Mouse (Mus musculus) cerebellum, adult 9-11 months (tissue): ENCODE results near the gene Tmcc1.

Experiments
- DNase-seq: peaks from one replicate; pipeline ENCODE4 v3.0.0; 2022

The Tmcc1 gene

DNA sequence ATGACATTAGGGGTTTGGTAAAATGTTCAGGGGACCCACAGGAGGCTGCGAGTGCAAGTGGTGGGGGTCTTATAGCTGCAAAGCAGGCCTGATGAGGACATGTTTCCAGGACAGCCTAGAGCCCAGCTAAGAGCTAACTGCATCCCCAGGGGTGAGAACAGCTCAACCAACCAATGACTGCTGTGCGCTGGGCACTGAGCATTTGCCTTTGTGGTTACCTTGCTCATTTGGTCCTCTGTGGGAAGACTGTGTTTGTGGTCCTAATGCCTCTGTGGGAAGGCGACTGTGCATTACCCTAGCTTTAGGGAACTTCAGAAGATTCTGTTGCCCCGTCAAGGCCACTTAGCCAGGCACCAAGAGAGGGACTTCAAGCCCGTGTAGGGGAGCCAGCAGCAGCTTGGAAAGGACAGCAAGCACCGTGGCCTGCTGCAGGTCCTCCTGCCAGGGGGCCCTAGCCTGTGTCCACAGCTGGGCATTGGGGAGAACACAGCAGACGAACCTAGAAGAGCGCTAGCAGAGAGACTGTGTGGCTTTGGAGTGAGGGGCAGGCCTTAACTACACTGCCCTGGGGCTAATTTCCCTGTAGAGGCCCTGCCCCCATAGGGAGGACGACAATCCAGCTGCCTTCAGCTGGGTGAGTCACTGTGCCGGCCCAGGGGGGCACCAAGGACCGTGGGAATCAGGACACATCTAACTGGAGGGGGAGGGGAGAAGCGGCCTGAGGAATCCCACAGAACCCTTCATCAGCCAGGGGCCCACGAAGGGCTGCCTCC lies 202.0 kb downstream of the Tmcc1 start:
- DNase-seq: peak; percentile 30

DNA sequence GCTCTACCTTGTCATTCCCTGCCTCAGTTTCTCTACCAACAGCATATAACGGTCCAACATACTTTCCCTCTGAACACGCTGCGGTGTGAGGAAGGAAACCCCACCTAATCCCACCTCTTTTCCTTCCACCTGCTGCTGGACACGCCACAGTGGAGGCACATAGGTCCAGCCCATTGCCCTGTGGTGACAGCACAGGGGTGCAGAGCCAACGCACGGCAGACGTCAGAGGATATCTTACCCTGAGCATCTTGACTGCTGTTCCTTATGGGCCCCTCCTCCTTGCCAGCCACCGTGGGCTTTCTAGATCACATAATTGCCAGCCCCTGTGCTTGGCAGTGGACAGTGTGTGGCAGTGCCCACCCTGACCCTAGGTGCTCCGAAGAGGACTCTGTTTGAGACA lies 202.8 kb downstream of the Tmcc1 start:
- no peak for DNase-seq

DNA sequence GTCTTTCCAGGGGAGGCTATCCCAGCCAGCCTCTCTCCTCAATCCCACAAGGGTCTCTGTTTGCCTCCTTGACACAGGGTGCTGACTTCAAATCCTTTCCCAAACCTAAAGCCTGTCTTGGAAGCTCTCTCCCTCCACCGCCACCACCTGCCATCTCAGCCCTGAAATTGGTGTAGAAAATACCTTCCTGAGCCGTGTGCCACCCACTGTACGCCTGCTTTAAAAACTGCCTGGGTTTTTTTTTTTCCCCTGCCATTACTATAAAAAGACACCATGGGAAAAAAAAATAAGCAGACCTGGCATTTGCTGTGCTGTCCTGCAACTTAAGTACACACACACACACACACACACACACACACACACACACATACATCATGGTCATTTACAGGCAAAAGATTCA lies 203.2 kb downstream of the Tmcc1 start:
- DNase-seq: no peak

DNA sequence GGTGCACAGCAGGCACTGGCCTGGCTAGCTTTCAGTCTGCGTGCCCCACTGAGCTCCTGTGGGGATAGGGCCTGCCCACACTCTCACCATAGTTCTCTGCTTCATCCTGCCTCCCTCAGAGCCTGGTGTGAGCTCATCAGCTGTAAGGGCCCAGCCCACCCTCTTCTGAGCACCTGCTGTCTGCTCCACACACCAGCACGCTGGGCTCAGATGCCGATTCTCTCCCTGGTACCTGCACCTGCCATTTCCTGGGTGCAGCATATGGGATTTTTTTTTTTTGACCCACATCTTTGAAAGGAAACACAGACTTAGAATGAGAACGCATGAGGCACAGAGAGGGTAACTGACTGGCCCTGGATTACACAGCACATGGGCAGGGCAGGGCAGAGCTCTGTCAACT lies 203.7 kb downstream of the Tmcc1 start:
- DNase-seq: no peak

DNA sequence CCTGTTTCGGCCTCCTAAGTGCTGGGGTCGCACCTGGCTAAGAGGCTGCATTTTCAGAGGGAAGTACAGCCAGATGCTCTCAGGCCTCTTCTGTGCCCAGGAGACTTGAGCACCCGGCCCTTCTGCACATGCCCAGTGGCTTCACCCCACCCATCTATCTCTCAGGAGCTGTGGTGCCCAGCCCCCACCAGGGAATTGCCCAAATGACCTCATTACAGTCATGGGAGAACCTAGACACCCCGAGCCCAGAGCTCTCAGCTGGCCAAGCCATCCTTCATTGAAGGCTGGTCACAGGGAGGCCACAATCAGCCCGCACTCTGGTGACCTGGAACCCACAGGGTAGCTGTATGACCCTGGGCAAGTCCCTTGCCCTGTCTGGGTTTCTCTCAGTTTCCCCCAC lies 204.3 kb downstream of the Tmcc1 start:
- DNase-seq: no peak

DNA sequence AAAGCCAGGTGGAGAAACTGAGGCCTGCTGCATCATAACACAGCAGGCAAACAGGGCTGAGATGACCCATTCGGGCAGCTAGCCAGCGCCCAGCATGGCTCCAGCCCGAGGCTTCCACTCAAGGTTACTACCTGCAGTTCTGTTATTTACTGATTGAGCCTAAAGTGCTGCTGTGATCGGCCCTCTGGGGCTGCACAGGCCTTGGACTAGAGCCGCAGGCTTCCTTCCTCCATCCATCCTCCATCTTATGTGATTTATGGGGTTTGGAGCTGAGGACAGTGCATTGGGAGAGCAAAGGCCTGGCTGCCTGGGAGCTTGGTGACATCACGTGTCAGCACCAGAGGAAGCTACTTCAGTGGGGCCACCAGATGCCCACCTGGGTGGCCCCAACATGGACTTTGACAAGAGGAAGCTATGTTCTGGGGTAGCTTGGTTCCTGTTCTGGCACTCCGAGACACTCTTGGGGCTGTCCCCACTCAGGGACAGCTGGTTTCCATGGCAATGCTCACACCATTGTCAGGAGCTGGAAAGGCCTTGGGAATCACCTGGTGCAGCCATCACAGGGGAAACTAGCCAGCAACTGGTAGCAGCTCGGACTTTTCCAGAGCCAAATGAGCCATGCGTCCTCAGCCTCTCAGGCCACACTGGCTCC lies 206.1 kb downstream of the Tmcc1 start:
- DNase-seq: peak; percentile 55

DNA sequence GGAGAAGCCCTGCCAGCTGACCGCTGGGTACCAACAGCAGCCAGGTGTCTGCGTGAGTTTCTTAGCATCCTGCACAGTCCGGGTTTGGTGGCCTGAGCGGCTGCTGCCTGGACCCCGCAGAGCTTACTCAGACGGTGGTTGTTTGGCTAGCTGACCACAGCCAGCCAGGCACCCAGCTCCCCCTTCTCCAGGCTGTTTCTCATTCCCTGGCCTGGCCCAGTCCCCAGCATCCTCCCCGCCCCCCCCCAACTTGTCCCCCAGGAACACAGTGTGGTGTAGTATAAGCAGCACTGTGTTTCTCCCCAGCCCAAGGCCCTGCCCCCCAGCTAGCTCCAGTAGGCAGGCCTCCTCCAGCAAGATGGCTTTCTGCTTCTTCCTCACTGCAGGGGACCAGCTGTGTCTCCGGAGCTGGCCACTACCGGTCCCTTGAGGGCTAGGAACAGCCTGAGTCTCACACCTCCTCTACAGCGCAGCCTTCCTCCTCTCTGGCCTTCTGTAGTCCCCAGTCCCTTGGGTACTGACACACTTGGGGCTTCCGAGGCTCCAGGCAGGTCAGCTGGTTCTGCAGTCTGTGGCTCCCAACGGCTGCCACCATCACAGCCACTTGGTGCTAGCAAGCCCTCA lies 206.7 kb downstream of the Tmcc1 start:
- peak; percentile 52 for DNase-seq

DNA sequence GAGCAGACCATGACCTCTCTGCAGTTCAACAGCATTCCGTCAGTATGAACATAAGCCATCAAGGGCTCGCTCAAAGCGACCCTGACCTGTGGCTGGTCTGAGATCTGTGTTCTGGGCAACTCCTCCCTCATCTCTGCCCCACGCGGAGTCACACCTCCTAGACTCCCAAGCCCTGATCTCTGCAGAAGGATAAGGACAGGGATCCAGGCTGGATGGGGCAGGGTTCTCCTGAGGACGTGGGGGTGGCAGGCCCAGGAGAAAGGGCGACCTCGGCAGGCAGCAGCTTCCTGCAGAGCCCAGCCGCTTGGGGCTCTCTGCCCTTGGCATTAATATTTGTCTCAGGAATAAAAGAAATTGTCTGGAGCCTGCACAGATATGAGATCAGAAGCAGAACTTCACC lies 207.7 kb downstream of the Tmcc1 start:
- no peak for DNase-seq

DNA sequence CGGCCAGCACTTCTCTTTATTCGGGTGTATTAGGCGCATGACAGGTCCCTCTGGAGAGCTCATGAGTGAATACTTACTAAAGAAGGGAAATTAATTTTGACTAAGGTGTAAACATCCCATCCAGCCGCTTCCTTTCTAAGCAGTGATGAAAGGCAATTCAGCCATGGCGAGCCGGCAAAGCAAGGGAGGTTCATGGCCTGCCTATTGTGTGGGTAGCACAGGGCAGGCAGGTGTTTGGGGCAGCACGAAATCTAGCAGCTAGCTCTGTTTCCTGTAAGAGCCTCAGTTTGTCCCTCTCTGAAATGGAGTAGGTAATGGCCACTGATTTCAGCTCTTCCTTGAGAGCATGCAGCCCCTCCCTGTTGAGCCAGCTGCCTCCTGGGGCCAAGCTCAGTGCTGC lies 208.7 kb downstream of the Tmcc1 start:
- DNase-seq: no peak

DNA sequence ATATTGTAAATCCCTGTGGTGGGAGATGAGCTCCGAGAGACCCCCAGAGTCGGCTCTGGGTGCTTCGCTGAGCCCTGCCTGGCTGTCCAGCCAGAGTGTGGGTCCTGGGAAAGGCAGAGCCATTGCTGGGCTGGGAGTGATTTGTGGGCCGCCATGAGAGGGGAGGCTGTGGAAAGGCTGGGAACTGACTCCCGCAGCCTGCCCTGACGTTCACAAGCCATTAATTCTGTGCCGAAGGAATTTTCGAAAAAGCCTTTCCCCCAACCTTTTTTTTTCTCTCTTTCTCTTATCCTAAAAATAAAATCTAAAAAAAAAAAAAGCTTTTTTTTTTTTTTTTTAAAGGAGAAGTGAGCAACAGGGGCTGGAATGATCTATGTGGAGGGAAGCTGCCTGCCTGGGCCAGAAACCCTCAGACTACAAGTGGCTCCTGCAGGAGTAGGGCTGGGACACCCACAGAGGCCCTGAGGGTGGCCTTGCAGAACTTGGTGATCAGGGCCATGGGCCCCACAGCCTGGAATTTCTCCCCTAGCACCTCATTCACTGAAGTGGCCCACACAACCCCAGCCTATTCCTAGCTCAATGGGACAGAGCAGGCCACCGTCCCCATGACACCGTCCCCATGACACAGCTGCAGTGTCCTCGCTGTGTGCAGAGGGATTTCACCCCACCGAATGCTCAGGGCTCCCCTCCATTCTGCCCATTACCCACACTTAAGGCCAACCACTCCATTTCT lies 209.8 kb downstream of the Tmcc1 start:
- no peak for DNase-seq

DNA sequence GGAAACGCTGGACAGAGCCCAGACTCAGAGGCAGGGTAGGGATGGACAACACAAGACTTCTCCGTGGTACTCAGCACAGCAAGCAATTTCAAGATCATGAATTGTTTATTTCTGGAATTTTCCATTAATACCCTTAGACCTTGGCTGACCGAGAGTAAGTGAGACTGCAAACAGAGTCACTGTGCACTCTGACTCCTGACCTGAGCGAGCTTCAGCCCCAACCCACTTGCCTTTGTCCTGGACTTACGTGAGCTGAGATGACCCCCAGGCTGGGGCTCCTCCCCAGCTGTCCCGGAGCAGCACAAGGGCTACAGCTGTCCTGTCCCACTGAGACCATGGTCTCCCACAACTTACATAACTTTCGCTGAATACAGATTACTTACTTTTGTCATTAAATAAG lies 210.4 kb downstream of the Tmcc1 start:
- no peak for DNase-seq

DNA sequence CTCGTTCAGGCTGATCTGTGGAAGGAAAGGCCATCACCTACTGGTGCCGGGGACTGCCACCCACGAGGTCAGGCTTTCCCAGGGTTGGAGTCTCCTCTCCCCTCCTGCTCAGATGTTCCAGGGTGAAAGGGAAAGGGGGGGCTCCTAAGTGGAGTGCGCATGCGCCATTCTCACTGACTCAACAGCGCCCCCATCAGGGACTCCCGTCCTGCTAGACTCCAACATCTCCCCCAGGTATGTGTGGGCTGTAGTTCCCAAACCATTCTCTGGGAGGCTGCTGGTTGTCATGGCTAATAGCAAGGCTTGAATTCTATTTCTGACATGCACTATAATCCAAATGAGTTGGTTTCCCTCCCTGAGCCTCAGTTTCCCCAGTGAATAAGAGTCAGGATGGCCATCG lies 214.7 kb downstream of the Tmcc1 start:
- no peak for DNase-seq

DNA sequence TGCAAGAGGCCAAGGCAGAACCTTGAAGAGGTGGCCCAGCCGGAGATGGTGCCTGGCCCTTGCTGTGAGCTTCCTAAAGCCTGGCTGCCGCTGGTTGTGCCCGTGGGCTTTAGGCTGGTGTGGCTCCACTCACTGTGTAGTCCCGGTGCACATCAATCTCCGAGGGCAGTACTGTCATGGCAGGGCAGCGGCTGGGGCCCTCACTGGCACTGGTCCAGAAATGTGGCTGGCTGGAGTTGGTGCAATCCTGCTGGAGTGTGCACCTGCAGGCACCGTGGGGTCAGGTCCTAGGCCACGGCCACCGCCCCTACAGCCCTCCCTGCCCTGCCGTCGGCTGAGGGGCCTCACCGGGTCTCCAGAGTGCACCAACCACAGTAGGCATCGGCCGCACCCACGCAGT lies 215.5 kb downstream of the Tmcc1 start:
- DNase-seq: peak; percentile 39

DNA sequence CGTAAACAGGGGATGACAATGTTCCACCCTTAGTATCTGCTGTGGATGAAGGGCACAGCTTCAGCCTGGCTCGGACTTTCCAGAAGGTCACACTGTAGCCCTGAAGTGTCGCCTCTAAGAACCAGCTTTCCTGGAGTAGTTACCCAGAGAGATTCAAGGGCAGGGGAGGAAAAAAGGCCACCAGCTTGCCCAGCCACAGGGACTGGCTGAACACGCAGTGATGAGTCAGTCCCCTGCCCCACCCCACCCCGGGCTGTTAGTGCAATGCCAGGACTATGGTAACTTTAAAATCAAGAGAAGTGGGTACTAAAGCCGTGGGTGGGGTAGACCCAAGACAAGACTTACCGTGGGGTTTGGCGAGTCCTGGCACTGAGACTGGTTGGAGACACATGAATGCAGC lies 217.7 kb downstream of the Tmcc1 start:
- DNase-seq: no peak

DNA sequence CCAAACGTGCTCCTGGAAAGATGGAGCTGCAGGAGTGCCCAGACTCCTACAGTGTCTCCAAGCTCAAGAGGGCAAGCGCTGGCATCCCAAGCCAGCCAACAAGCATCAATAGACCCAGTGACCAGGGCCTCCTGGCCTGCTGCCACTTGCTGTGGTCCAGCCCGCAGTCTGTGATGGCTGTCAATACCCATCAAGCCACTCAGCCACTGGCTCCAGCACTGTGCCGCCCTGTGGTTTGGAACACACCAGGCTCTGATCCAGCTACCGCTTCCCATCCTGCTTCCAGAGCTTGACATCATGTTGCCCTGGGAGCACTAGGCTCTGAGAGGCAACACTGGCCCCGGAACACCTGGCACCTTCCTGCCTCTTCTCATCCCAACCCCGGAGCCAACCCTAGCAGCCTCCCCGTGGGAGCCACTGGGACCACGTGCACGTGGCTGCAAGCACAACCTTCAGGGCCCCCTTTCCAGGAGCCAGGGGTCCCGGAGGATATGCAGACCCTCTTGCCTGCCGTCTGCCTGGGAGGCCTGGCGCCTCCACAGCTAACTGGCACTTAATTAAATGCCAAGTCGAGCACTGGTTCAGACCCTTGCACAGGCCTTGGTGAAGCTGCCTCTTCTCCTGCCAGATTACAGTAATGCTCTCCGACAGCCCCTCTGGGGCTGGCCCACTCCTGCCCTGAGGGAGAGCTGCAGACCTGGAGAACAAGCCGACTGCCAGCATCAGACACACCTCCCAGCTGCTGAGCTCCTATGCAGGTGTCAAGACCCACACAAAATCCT lies 219.2 kb downstream of the Tmcc1 start:
- DNase-seq: peak; percentile 65

DNA sequence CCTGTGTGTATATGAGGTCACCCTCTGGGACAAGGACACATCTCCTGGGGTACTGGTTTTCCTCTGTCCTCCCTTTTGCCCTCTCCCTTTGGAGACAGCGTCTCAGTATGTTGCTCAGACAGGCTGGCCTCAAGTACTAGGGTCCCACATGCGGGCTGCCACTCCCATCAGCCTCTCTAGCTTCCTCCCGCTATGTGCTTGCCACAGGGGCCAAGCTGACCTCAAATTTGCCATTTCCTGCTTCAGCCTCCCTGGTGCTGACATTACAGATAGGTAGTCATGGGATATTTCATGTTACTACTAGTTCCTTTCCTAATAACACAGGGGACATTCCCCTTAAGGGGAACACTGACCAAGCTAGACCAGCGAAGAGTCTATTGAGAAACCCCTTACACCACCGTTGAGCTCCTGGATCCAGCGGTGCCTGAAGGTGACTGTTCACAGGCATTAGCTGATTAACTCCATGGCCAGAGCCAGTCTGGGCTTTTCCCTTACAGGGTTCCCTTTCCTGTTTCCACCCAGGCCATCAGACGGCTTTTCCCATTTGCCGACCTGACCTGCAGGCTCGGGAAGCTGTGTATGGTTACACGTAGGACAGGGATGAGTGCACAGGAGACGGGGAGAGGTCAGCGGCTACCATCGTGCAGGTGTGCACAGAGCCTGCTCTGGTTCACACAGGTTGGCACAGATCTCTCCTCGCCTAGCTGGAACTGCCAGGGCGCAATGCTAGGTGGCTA lies 220.0 kb downstream of the Tmcc1 start:
- no peak for DNase-seq

DNA sequence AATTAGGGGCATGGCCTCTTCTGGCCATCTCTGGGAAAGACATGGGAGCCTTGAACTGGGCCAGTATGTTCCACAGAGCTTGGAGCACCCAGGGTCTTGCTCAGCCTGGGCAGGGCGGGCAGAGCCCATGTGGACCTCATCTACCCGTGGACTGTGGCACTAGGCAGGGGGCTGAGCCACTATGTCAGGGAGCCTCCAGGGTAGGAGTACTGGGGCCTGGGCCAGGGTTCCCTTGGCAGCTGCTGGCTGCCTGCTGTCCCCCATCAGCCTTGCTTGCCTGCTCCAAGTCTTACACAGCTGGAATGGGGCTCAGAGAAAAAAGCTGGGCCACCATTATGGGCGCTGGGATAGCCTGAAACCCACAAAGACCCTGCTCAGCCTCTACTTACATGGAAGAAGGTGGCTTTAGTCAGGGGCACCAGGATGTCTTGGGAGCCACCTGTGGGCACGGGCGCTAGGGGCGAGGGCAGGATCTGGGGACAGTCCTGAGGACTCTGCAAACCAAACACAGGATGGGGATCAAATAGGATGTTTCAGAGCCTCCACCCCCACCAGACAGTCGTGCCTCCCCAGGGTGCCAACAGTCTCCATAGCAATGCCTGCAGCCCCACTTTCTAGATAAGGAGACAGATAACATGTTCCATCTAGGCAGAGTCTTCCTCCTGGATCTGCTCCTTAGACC lies 221.1 kb downstream of the Tmcc1 start:
- peak; percentile 44 for DNase-seq

DNA sequence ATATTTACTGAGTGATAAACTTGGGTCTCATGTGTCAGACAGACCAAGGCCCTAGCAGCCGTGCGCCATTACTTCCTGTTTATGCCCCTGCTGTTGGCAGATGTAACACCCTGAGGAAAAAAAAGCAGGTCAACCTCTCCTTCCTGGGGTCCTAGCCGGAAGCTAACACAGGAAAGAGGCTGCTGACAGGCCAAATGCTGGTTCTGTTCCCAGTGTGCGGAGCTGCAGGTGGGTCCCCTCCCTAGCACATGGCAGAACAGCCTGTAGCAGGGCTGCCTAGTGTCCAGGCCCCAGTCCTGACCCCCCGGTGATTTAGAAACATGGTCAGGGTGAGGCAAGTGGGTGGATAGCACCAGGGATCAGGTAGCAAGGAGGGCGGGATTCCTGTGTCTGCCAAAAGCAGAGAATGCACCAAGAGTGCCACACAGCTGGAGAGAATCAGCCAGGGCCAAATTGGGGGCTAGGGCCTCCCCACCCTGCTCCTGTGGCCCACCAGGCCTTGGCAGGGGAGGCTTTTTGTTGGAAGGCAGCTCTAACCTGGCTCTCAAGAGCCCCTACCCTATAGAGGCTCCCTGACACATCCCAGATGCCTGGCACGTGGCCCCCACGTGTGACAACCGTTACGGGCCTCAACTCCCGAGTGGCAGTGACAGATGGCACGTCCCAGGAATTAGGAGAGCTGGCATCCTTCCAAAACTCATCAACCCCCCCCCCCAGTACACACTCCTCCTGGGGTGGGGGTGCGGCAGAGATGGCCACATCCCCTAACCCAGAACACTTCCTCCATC lies 221.8 kb downstream of the Tmcc1 start:
- peak; percentile 63 for DNase-seq

DNA sequence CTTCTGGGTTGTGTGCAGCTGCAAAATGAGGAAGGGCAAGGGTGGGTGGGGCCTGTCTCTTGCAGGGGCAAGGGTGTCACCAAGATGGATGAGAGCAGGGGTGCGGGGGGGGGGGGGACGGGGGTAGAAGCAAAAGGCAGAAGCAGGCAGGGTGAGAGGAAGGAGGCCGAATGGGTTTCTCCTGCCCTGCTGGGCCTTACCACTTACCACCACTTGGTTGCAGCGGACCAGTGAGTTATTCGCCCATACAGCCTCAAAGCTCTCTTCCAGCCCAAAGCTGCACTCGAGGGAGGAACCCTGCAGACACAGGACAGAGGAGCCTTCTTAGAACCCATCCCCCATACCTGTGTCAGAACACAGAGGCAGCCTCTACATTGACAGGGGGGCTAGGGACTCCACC lies 223.3 kb downstream of the Tmcc1 start:
- DNase-seq: peak; percentile 51

DNA sequence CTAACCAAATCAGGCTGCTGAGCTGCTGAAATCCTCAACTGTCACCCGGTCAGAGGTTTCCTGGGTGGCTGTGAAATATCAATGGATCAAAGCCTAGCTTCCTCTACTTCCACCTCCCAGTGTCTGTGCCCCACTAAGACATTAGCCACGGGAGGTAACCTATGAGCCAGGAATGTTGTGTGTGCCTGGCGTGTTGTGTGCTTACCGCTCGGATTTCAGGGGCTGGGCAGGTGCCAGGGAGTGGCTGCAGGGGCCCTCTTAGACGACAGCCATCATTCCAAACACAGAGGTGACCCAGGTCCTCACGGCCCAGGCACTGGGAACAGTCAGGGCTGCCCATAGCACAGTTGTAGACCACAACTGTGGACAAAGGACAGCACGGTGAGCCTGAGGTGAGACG lies 224.2 kb downstream of the Tmcc1 start:
- peak; percentile 69 for DNase-seq

DNA sequence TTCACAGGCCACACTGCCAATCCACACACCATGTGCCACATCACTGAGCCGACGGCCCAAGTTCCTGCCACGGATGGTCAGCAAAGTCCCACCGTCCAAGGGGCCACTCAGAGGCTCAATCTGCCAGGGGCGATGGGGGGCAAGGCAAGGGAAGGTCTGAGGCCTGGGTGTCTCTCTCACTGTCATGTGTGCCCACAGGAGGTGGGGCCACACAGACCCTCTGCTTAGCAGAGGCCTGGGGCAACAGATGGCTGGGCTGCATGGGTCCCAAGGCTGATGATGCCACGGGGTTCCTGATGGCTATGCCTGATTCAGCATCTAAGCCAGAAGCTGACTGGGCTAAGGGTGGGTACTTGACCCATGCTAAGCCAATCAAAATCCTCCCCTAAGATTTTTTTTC lies 224.6 kb downstream of the Tmcc1 start:
- no peak for DNase-seq
